Mouse (Mus musculus): ENCODE measurements around the gene Wipi1. TPM values are rescaled to one million over a fixed set of nuclear protein-coding genes. Genes with fewer than 3 reads are reported as not detected.

The Wipi1 gene
- total RNA-seq, 1 experiment = 6.6 TPM

GRCm38 (mm10) chr11:109575832-109576231, 35.9 kb downstream of the Wipi1 start:
- no peaks in the 10 kb centered on the region for H3K9me3 ChIP-seq (ENCODE audit: control insufficient read depth, insufficient read depth, low read depth, low read length)
- no peak overlapping the region for H3K9ac ChIP-seq (ENCODE audit: insufficient read depth, low read depth, low read length, poor library complexity, severe bottlenecking)
- H3K4me3 ChIP-seq (ENCODE audit: insufficient read depth in 1 of 2, low read depth in 1 of 2, low read length in 2 of 2, poor library complexity in 1 of 2, severe bottlenecking in 1 of 2) = no peak overlapping the region
- no peak overlapping the region for H3K27ac ChIP-seq (ENCODE audit: insufficient read depth, low read depth, low read length, poor library complexity, severe bottlenecking)
- H3K4me1 ChIP-seq (ENCODE audit: control insufficient read depth in 2 of 2, insufficient read depth in 2 of 2, low read length in 2 of 2, poor library complexity in 1 of 2) = no peaks in the 10 kb centered on the region
- TF ChIP-seq HCFC1 (IDR thresholded peaks at IDR 0.05; ENCODE audit: borderline replicate concordance, insufficient read depth, low read length) (no peak), ZC3H11A (IDR thresholded peaks at IDR 0.05; ENCODE audit: borderline replicate concordance, low read depth, low read length) (no peak), CHD2 (IDR thresholded peaks at IDR 0.05; ENCODE audit: low read depth, low read length) (no peak), MAFK (IDR thresholded peaks at IDR 0.05; ENCODE audit: insufficient read depth, low read depth, low read length) (no peak)
- H3K36me3 ChIP-seq (ENCODE audit: control insufficient read depth, insufficient read depth, low read length, poor library complexity, severe bottlenecking) = no peaks in the 10 kb centered on the region
- DNase-seq (ENCODE audit: low read depth, low spot score) = no peak
- in situ Hi-C loops (cut with MboI; ENCODE audit: low sequenced_read_pairs in 2 of 2, unreplicated experiment in 2 of 2) = loop anchor here in 1 of 2 experiments (25.0 kb wide), 1 partner anchor 339 kb away; no protein-coding TSS in a partner anchor

- TF ChIP-seq MAFK (IDR thresholded peaks at IDR 0.05; ENCODE audit: insufficient read depth, low read depth, low read length) (no peak), ZNF384 (IDR thresholded peaks at IDR 0.05; ENCODE audit: low read depth, low read length) (no peak), ZC3H11A (IDR thresholded peaks at IDR 0.05; ENCODE audit: borderline replicate concordance, low read depth, low read length) (no peak), CHD2 (IDR thresholded peaks at IDR 0.05; ENCODE audit: low read depth, low read length) (no peak), HCFC1 (IDR thresholded peaks at IDR 0.05; ENCODE audit: borderline replicate concordance, insufficient read depth, low read length) (no peak)
- H3K4me1 ChIP-seq (ENCODE audit: control insufficient read depth in 2 of 2, insufficient read depth in 2 of 2, low read length in 2 of 2, poor library complexity in 1 of 2) = no peaks in the 10 kb centered on the region
- H3K36me3 ChIP-seq (ENCODE audit: control insufficient read depth, insufficient read depth, low read length, poor library complexity, severe bottlenecking) = no peaks in the 10 kb centered on the region
- no peak overlapping the region for H3K9ac ChIP-seq (ENCODE audit: insufficient read depth, low read depth, low read length, poor library complexity, severe bottlenecking)
- H3K4me3 ChIP-seq (ENCODE audit: insufficient read depth in 1 of 2, low read depth in 1 of 2, low read length in 2 of 2, poor library complexity in 1 of 2, severe bottlenecking in 1 of 2) = no peak overlapping the region
- no peak overlapping the region for H3K27ac ChIP-seq (ENCODE audit: insufficient read depth, low read depth, low read length, poor library complexity, severe bottlenecking)
- no peak for DNase-seq (ENCODE audit: low read depth, low spot score)
- in situ Hi-C loops (cut with MboI; ENCODE audit: low sequenced_read_pairs in 2 of 2, unreplicated experiment in 2 of 2) = loop anchor here in 1 of 2 experiments (25.0 kb wide), 1 partner anchor 337 kb away; no protein-coding TSS in a partner anchor
- H3K9me3 ChIP-seq (ENCODE audit: control insufficient read depth, insufficient read depth, low read depth, low read length) = no peaks in the 10 kb centered on the region
Observed at GRCm38 (mm10) chr11:109574604-109575003, 37.2 kb downstream of the Wipi1 start.

GRCm38 (mm10) chr11:109572051-109572450, 39.7 kb downstream of the Wipi1 start:
- no peak overlapping the region for H3K4me3 ChIP-seq (ENCODE audit: insufficient read depth in 1 of 2, low read depth in 1 of 2, low read length in 2 of 2, poor library complexity in 1 of 2, severe bottlenecking in 1 of 2)
- H3K9me3 ChIP-seq (ENCODE audit: control insufficient read depth, insufficient read depth, low read depth, low read length) = no peaks in the 10 kb centered on the region
- no peak overlapping the region for H3K27ac ChIP-seq (ENCODE audit: insufficient read depth, low read depth, low read length, poor library complexity, severe bottlenecking)
- no peak for DNase-seq (ENCODE audit: low read depth, low spot score)
- in situ Hi-C loops (cut with MboI; ENCODE audit: low sequenced_read_pairs in 2 of 2, unreplicated experiment in 2 of 2) = no loop called here
- H3K9ac ChIP-seq (ENCODE audit: insufficient read depth, low read depth, low read length, poor library complexity, severe bottlenecking) = no peak overlapping the region
- TF ChIP-seq ZC3H11A (IDR thresholded peaks at IDR 0.05; ENCODE audit: borderline replicate concordance, low read depth, low read length) (no peak), HCFC1 (IDR thresholded peaks at IDR 0.05; ENCODE audit: borderline replicate concordance, insufficient read depth, low read length) (no peak), MAFK (IDR thresholded peaks at IDR 0.05; ENCODE audit: insufficient read depth, low read depth, low read length) (no peak), ZNF384 (IDR thresholded peaks at IDR 0.05; ENCODE audit: low read depth, low read length) (no peak), CHD2 (IDR thresholded peaks at IDR 0.05; ENCODE audit: low read depth, low read length) (no peak)
- H3K4me1 ChIP-seq (ENCODE audit: control insufficient read depth in 2 of 2, insufficient read depth in 2 of 2, low read length in 2 of 2, poor library complexity in 1 of 2) = no peaks in the 10 kb centered on the region
- H3K36me3 ChIP-seq (ENCODE audit: control insufficient read depth, insufficient read depth, low read length, poor library complexity, severe bottlenecking) = no peaks in the 10 kb centered on the region

GRCm38 (mm10) chr11:109569809-109570208, 42.0 kb downstream of the Wipi1 start:
- Histone ChIP-seq H3K27ac (ENCODE audit: insufficient read depth, low read depth, low read length, poor library complexity, severe bottlenecking) (no peak overlapping the region), H3K36me3 (ENCODE audit: control insufficient read depth, insufficient read depth, low read length, poor library complexity, severe bottlenecking) (no peaks in the 10 kb centered on the region), H3K4me1 (ENCODE audit: control insufficient read depth in 2 of 2, insufficient read depth in 2 of 2, low read length in 2 of 2, poor library complexity in 1 of 2) (no peaks in the 10 kb centered on the region), H3K4me3 (ENCODE audit: insufficient read depth in 1 of 2, low read depth in 1 of 2, low read length in 2 of 2, poor library complexity in 1 of 2, severe bottlenecking in 1 of 2) (no peak overlapping the region), H3K9ac (ENCODE audit: insufficient read depth, low read depth, low read length, poor library complexity, severe bottlenecking) (no peak overlapping the region), H3K9me3 (ENCODE audit: control insufficient read depth, insufficient read depth, low read depth, low read length) (no peaks in the 10 kb centered on the region)
- DNase-seq (ENCODE audit: low read depth, low spot score) = no peak
- in situ Hi-C loops (cut with MboI; ENCODE audit: low sequenced_read_pairs in 2 of 2, unreplicated experiment in 2 of 2) = no loop called here
- no peak for TF ChIP-seq ZNF384 (IDR thresholded peaks at IDR 0.05; ENCODE audit: low read depth, low read length)

- DNase-seq (ENCODE audit: low read depth, low spot score) = no peak
Observed at GRCm38 (mm10) chr11:109569007-109569618, 42.7 kb downstream of the Wipi1 start.

More at GRCm38 (mm10) chr11:109569007-109569618, 42.7 kb downstream of the Wipi1 start:
- no peak for TF ChIP-seq HCFC1 (IDR thresholded peaks at IDR 0.05; ENCODE audit: borderline replicate concordance, insufficient read depth, low read length)
- no peak for TF ChIP-seq ZNF384 (IDR thresholded peaks at IDR 0.05; ENCODE audit: low read depth, low read length)
- TF ChIP-seq ZC3H11A (IDR thresholded peaks at IDR 0.05; ENCODE audit: borderline replicate concordance, low read depth, low read length) = no peak
- no peak for TF ChIP-seq MAFK (IDR thresholded peaks at IDR 0.05; ENCODE audit: insufficient read depth, low read depth, low read length)
- no peak for TF ChIP-seq CHD2 (IDR thresholded peaks at IDR 0.05; ENCODE audit: low read depth, low read length)
- no peaks in the 10 kb centered on the region for H3K4me1 ChIP-seq (ENCODE audit: control insufficient read depth in 2 of 2, insufficient read depth in 2 of 2, low read length in 2 of 2, poor library complexity in 1 of 2)
- no peak overlapping the region for H3K4me3 ChIP-seq (ENCODE audit: insufficient read depth in 1 of 2, low read depth in 1 of 2, low read length in 2 of 2, poor library complexity in 1 of 2, severe bottlenecking in 1 of 2)
- no peaks in the 10 kb centered on the region for H3K36me3 ChIP-seq (ENCODE audit: control insufficient read depth, insufficient read depth, low read length, poor library complexity, severe bottlenecking)
- in situ Hi-C loops (cut with MboI; ENCODE audit: low sequenced_read_pairs in 2 of 2, unreplicated experiment in 2 of 2) = no loop called here
- H3K27ac ChIP-seq (ENCODE audit: insufficient read depth, low read depth, low read length, poor library complexity, severe bottlenecking) = no peak overlapping the region
- H3K9me3 ChIP-seq (ENCODE audit: control insufficient read depth, insufficient read depth, low read depth, low read length) = no peaks in the 10 kb centered on the region
- no peak overlapping the region for H3K9ac ChIP-seq (ENCODE audit: insufficient read depth, low read depth, low read length, poor library complexity, severe bottlenecking)
